Mouse (Mus musculus) limb, embryonic 14.5 days (tissue): ENCODE measurements around the gene Dact2. TPM values are rescaled to one million over a fixed set of nuclear protein-coding genes. Genes with fewer than 3 reads are reported as not detected.

Experiments
- ATAC-seq: fragments of 200-750 bp; cut with Nextera tagmentation; 2 replicates; pipeline ENCODE4 v1.8.0; 2017; ENCODE audit warnings: low read depth, moderate number of reproducible peaks, moderate TSS enrichment; ENCODE audit not compliant: low FRiP score
- DNase-seq: peaks from one replicate; pipeline ENCODE4 v3.0.0-alpha.2; 2015; ENCODE audit warnings: low spot score
- H3K27ac ChIP-seq: fragments of 300-500 bp; sonication (generic); replicated peaks from 2 replicates; pipeline ENCODE4 v1.5.1; 2014; ENCODE audit warnings: low read depth, mild to moderate bottlenecking, low read length, moderate library complexity, mixed read lengths
- H3K27me3 ChIP-seq: fragments of 300-500 bp; sonication (generic); 2 replicates; pipeline ENCODE4 v1.6.1; 2014; ENCODE audit warnings: low read length, mixed read lengths; ENCODE audit not compliant: control insufficient read depth, insufficient read depth
- H3K36me3 ChIP-seq: fragments of 300-500 bp; sonication (generic); 2 replicates; pipeline ENCODE4 v1.6.1; 2014; ENCODE audit warnings: mild to moderate bottlenecking, low read length, moderate library complexity, mixed read lengths; ENCODE audit not compliant: control insufficient read depth, insufficient read depth
- H3K4me1 ChIP-seq: fragments of 300-500 bp; sonication (generic); 2 replicates; pipeline ENCODE4 v1.6.1; 2014; ENCODE audit warnings: antibody characterized with exemption, low read length, mixed read lengths; ENCODE audit not compliant: control insufficient read depth, insufficient read depth
- H3K4me2 ChIP-seq: fragments of 300-500 bp; sonication (generic); replicated peaks from 2 replicates; pipeline ENCODE4 v1.6.1; 2014; ENCODE audit warnings: low read depth, mild to moderate bottlenecking, low read length, moderate library complexity; ENCODE audit not compliant: severe bottlenecking
- H3K4me3 ChIP-seq: fragments of 300-500 bp; sonication (generic); replicated peaks from 2 replicates; pipeline ENCODE4 v1.5.1; 2014; ENCODE audit warnings: low read length
- H3K9ac ChIP-seq: fragments of 300-500 bp; sonication (generic); 2 replicates; pipeline ENCODE4 v1.6.1; 2014; ENCODE audit warnings: mild to moderate bottlenecking, low read depth, low read length, moderate library complexity; ENCODE audit not compliant: severe bottlenecking
- H3K9me3 ChIP-seq: fragments of 300-500 bp; sonication (generic); 2 replicates; pipeline ENCODE4 v1.6.1; 2016; ENCODE audit warnings: low read length; ENCODE audit not compliant: control insufficient read depth
- POLR2A ChIP-seq: fragments of 200-500 bp; IDR thresholded peaks from 2 replicates; pipeline ENCODE4 v1.8.0; 2012; ENCODE audit warnings: inconsistent platforms, mild to moderate bottlenecking, moderate library complexity, borderline replicate concordance; ENCODE audit not compliant: insufficient read depth, insufficient read length; ENCODE audit errors: extremely low read depth
- WGBS: fragments of 180-500 bp; shearing (Covaris S2); extraction: QIAGEN DNeasy Blood & Tissue Kit; methylation state at CpG from one replicate; pipeline ENCODE4 v1.1.7; 2014; 5-methylcytosine and 5-hydroxymethylcytosine counted together
- polyA plus RNA-seq, 2 experiments: library from polyadenylated mRNA; depleted of rRNA in 1 of 2; stranded (reverse) in 1 of 2; unstranded in 1 of 2; fragments of >200 nt; fragmentation: Nextera tagmentation in 1 of 2; extraction: Ambion mirVana in 1 of 2; gene quantifications; 2 replicates each; pipeline versions ENCODE4 v1.2.1 to v1.2.3; 2012 to 2014

The Dact2 gene
- polyA plus RNA-seq, 2 experiments: 0.99 to 1.3 TPM

- WGBS: 59% methylated on average over 11 of the region's 11 CpGs
- Histone ChIP-seq H3K36me3 (no peaks in the 10 kb centered on the region), H3K27ac (no peak overlapping the region), H3K4me3 (no peak overlapping the region), H3K9ac (no peak overlapping the region), H3K9me3 (no peaks in the 10 kb centered on the region), H3K4me1 (peaks cover 10% of the 10 kb centered on the region), H3K27me3 (no peaks in the 10 kb centered on the region), H3K4me2 (no peak overlapping the region)
- TF ChIP-seq POLR2A: no peak
- DNase-seq (no peak), ATAC-seq (no peak)
These were observed 34.7 kb downstream of the Dact2 start for GRCm38 (mm10) chr17:14169431-14169830.

- Histone ChIP-seq H3K4me3 (no peak overlapping the region), H3K27me3 (no peaks in the 10 kb centered on the region), H3K4me2 (no peak overlapping the region), H3K9ac (no peak overlapping the region), H3K27ac (no peak overlapping the region), H3K9me3 (no peaks in the 10 kb centered on the region), H3K4me1 (peaks cover 10% of the 10 kb centered on the region), H3K36me3 (no peaks in the 10 kb centered on the region)
- WGBS: 69% methylated on average over 5 of the region's 5 CpGs
- TF ChIP-seq POLR2A: no peak
- ATAC-seq (no peak), DNase-seq (no peak)
These were observed 36.5 kb downstream of the Dact2 start for GRCm38 (mm10) chr17:14167594-14167993.

GRCm38 (mm10) chr17:14166746-14167432 is 37.2 kb downstream of the Dact2 start:
- no peak overlapping the region for H3K4me2 ChIP-seq
- H3K9me3 ChIP-seq: no peaks in the 10 kb centered on the region
- no peaks in the 10 kb centered on the region for H3K36me3 ChIP-seq
- TF ChIP-seq POLR2A: no peak
- ATAC-seq: no peak
- no peak overlapping the region for H3K27ac ChIP-seq
- no peak overlapping the region for H3K4me3 ChIP-seq
- no peak for DNase-seq
- H3K4me1 ChIP-seq: peaks cover 10% of the 10 kb centered on the region
- no peak overlapping the region for H3K9ac ChIP-seq
- no peaks in the 10 kb centered on the region for H3K27me3 ChIP-seq
- 70% methylated on average over 6 of the region's 6 CpGs for WGBS

GRCm38 (mm10) chr17:14165934-14166610 is 38.0 kb downstream of the Dact2 start:
- no peak overlapping the region for H3K4me2 ChIP-seq
- no peak for ATAC-seq

GRCm38 (mm10) chr17:14165332-14165876 is 38.7 kb downstream of the Dact2 start:
- no peak overlapping the region for H3K27ac ChIP-seq
- H3K9me3 ChIP-seq: no peaks in the 10 kb centered on the region
- ATAC-seq: peak; percentile 26; the same call in 1 of the 2 replicates
- H3K4me2 ChIP-seq: peak overlapping the region; percentile 10
- H3K9ac ChIP-seq: no peak overlapping the region
- peak; percentile 48 for DNase-seq
- no peaks in the 10 kb centered on the region for H3K27me3 ChIP-seq
- H3K4me1 ChIP-seq: peaks cover 10% of the 10 kb centered on the region
- TF ChIP-seq POLR2A: no peak
- no peaks in the 10 kb centered on the region for H3K36me3 ChIP-seq
- H3K4me3 ChIP-seq: no peak overlapping the region
- WGBS: 2% methylated on average over 10 of the region's 10 CpGs

More at GRCm38 (mm10) chr17:14165934-14166610, 38.0 kb downstream of the Dact2 start:
- H3K36me3 ChIP-seq: no peaks in the 10 kb centered on the region
- WGBS: 50% methylated on average over 9 of the region's 9 CpGs
- H3K9ac ChIP-seq: no peak overlapping the region
- H3K4me3 ChIP-seq: no peak overlapping the region
- no peak for DNase-seq
- H3K27ac ChIP-seq: no peak overlapping the region
- no peaks in the 10 kb centered on the region for H3K9me3 ChIP-seq
- no peaks in the 10 kb centered on the region for H3K27me3 ChIP-seq
- TF ChIP-seq POLR2A: no peak
- H3K4me1 ChIP-seq: peaks cover 10% of the 10 kb centered on the region
